Mouse (Mus musculus) midbrain, embryonic 15.5 days (tissue): ENCODE results near the gene Exosc8. TPM values are rescaled to one million over a fixed set of nuclear protein-coding genes. Genes with fewer than 3 reads are reported as not detected.
"Not testable (repeated sequence)": the region's sequence is repeated elsewhere in the genome, so short reads cannot be mapped to it uniquely, and the experiment has no call there.

Source experiments
- ATAC-seq: fragments of 200-750 bp; cut with Nextera tagmentation; replicated peaks from 2 replicates; pipeline ENCODE4 v1.8.0; 2017; ENCODE audit warnings: moderate TSS enrichment
- H3K27ac ChIP-seq: fragments of 300-500 bp; sonication (generic); 2 replicates; pipeline ENCODE4 v1.5.1; 2015; ENCODE audit warnings: mild to moderate bottlenecking, inconsistent platforms
- H3K27me3 ChIP-seq: fragments of 300-500 bp; sonication (generic); replicated peaks from 2 replicates; pipeline ENCODE4 v1.6.1; 2015; ENCODE audit warnings: inconsistent platforms
- H3K36me3 ChIP-seq: fragments of 300-500 bp; sonication (generic); replicated peaks from 2 replicates; pipeline ENCODE4 v1.6.1; 2015; ENCODE audit warnings: inconsistent platforms
- H3K4me1 ChIP-seq: fragments of 300-500 bp; sonication (generic); 2 replicates; pipeline ENCODE4 v1.6.1; 2015; ENCODE audit warnings: inconsistent platforms
- H3K4me2 ChIP-seq: fragments of 300-500 bp; sonication (generic); 2 replicates; pipeline ENCODE4 v1.6.1; 2015; ENCODE audit warnings: inconsistent platforms, mild to moderate bottlenecking, moderate library complexity
- H3K4me3 ChIP-seq: fragments of 300-500 bp; sonication (generic); 2 replicates; pipeline ENCODE4 v1.5.1; 2015; ENCODE audit warnings: mild to moderate bottlenecking, inconsistent platforms
- H3K9ac ChIP-seq: fragments of 300-500 bp; sonication (generic); 2 replicates; pipeline ENCODE4 v1.6.1; 2015; ENCODE audit warnings: mild to moderate bottlenecking, inconsistent platforms
- H3K9me3 ChIP-seq: fragments of 300-500 bp; sonication (generic); 2 replicates; pipeline ENCODE4 v1.6.1; 2016; ENCODE audit warnings: inconsistent platforms
- WGBS: fragments of 180-500 bp; shearing (Covaris S2); methylation state at CpG from one replicate; pipeline ENCODE4 v1.1.7; 2015; ENCODE audit warnings: mixed read lengths; 5-methylcytosine and 5-hydroxymethylcytosine counted together
- polyA plus RNA-seq: library from polyadenylated mRNA; unstranded; fragments of >200 nt; fragmentation: Nextera tagmentation; extraction: Ambion mirVana; gene quantifications from 2 replicates; pipeline ENCODE4 v1.2.1, GENCODE M21; 2015

Exosc8 gene
- polyA plus RNA-seq: 74.2 and 81.5 TPM in 2 replicates

GRCm38 (mm10) chr3:54735247-54736046, at the start of gene Exosc8, which contains the start of gene Alg5:
TSS of gene Exosc8 (minus strand) at chr3:54735393.
TSS of gene Alg5 (plus strand) at chr3:54735539.
- H3K27me3 ChIP-seq: no peaks in the 10 kb centered on the region
- WGBS: under 1% methylated on average over 65 of the region's 65 CpGs

GRCm38 (mm10) chr3:54775989-54776631, 40.9 kb upstream of the Exosc8 start:
- H3K4me2 ChIP-seq: no peak overlapping the region
- H3K4me3 ChIP-seq: no peak overlapping the region
- no peaks in the 10 kb centered on the region for H3K9me3 ChIP-seq
- no peak overlapping the region for H3K27ac ChIP-seq
- no peaks in the 10 kb centered on the region for H3K36me3 ChIP-seq
- H3K27me3 ChIP-seq: no peaks in the 10 kb centered on the region
- H3K9ac ChIP-seq: no peak overlapping the region
- no peak for ATAC-seq
- 52% methylated on average over 7 of the region's 7 CpGs for WGBS
- H3K4me1 ChIP-seq: no peaks in the 10 kb centered on the region

More at GRCm38 (mm10) chr3:54735247-54736046, at the start of gene Exosc8, which contains the start of gene Alg5:
- peak; percentile 96 for ATAC-seq
- H3K4me1 ChIP-seq: peaks cover 22% of the 10 kb centered on the region
- peak within 1 kb of the TSS; percentile 95 for H3K9ac ChIP-seq
- peak within 1 kb of the TSS; percentile 98 for H3K27ac ChIP-seq
- peak within 1 kb of the TSS; percentile 86 for H3K4me3 ChIP-seq
- peak within 1 kb of the TSS; percentile 84 for H3K4me2 ChIP-seq
- peaks cover 9% of the 10 kb centered on the region; the same call in 1 of the 2 replicates for H3K36me3 ChIP-seq
- H3K9me3 ChIP-seq: no peaks in the 10 kb centered on the region

- no peaks in the 10 kb centered on the region for H3K27me3 ChIP-seq
- H3K9me3 ChIP-seq: no peaks in the 10 kb centered on the region
- no peak overlapping the region for H3K4me2 ChIP-seq
- H3K36me3 ChIP-seq: no peaks in the 10 kb centered on the region
- no peak overlapping the region for H3K27ac ChIP-seq
- 85% methylated on average over 6 of the region's 6 CpGs for WGBS
- no peak overlapping the region for H3K9ac ChIP-seq
- no peak overlapping the region for H3K4me3 ChIP-seq
- no peaks in the 10 kb centered on the region for H3K4me1 ChIP-seq
- ATAC-seq: no peak
These were observed 38.4 kb upstream of the Exosc8 start for GRCm38 (mm10) chr3:54773613-54774012.

GRCm38 (mm10) chr3:54769349-54770275, 34.4 kb upstream of the Exosc8 start:
- 49% methylated on average over 17 of the region's 17 CpGs for WGBS
- no peaks in the 10 kb centered on the region for H3K4me1 ChIP-seq
- H3K27ac ChIP-seq: no peak overlapping the region
- H3K4me2 ChIP-seq: no peak overlapping the region
- no peak overlapping the region for H3K9ac ChIP-seq
- no peak for ATAC-seq
- no peaks in the 10 kb centered on the region for H3K36me3 ChIP-seq
- H3K4me3 ChIP-seq: no peak overlapping the region
- no peaks in the 10 kb centered on the region for H3K9me3 ChIP-seq
- H3K27me3 ChIP-seq: no peaks in the 10 kb centered on the region

- H3K9ac ChIP-seq: no peak overlapping the region
- no peaks in the 10 kb centered on the region for H3K4me1 ChIP-seq
- H3K27me3 ChIP-seq: no peaks in the 10 kb centered on the region
- no peak for ATAC-seq
- H3K4me2 ChIP-seq: no peak overlapping the region
- no peak overlapping the region for H3K27ac ChIP-seq
- no peaks in the 10 kb centered on the region for H3K9me3 ChIP-seq
- no peak overlapping the region for H3K4me3 ChIP-seq
- WGBS: 94% methylated on average over 8 of the region's 8 CpGs
- no peaks in the 10 kb centered on the region for H3K36me3 ChIP-seq
These were observed 33.4 kb upstream of the Exosc8 start for GRCm38 (mm10) chr3:54768592-54768991.

GRCm38 (mm10) chr3:54766811-54767210, 31.6 kb upstream of the Exosc8 start:
- ATAC-seq: no peak
- Histone ChIP-seq H3K27ac (no peak overlapping the region), H3K4me1 (no peaks in the 10 kb centered on the region), H3K4me2 (no peak overlapping the region), H3K9me3 (no peaks in the 10 kb centered on the region), H3K9ac (no peak overlapping the region), H3K27me3 (no peaks in the 10 kb centered on the region), H3K4me3 (no peak overlapping the region), H3K36me3 (no peaks in the 10 kb centered on the region)
- 91% methylated on average over 5 of the region's 5 CpGs for WGBS

- Histone ChIP-seq H3K4me2 (no peak overlapping the region), H3K36me3 (no peaks in the 10 kb centered on the region), H3K4me3 (no peak overlapping the region), H3K27ac (no peak overlapping the region), H3K9me3 (no peaks in the 10 kb centered on the region), H3K9ac (no peak overlapping the region), H3K27me3 (no peaks in the 10 kb centered on the region), H3K4me1 (no peaks in the 10 kb centered on the region)
- 83% methylated on average over 14 of the region's 14 CpGs for WGBS
- ATAC-seq: no peak
These were observed 30.8 kb upstream of the Exosc8 start for GRCm38 (mm10) chr3:54766034-54766433.

GRCm38 (mm10) chr3:54765521-54765920, 30.3 kb upstream of the Exosc8 start:
- not testable (repeated sequence) for H3K9me3 ChIP-seq, H3K4me2 ChIP-seq, ATAC-seq, H3K4me3 ChIP-seq, H3K27me3 ChIP-seq, H3K9ac ChIP-seq, H3K27ac ChIP-seq, H3K4me1 ChIP-seq, H3K36me3 ChIP-seq
- 88% methylated on average over 6 of the region's 6 CpGs for WGBS

GRCm38 (mm10) chr3:54764418-54764817, 29.2 kb upstream of the Exosc8 start:
- no peaks in the 10 kb centered on the region for H3K27me3 ChIP-seq
- no peak overlapping the region for H3K27ac ChIP-seq
- no peak overlapping the region for H3K9ac ChIP-seq
- no peaks in the 10 kb centered on the region for H3K36me3 ChIP-seq
- WGBS: 53% methylated on average over 18 of the region's 18 CpGs
- H3K4me2 ChIP-seq: peak overlapping the region; percentile 40
- H3K4me1 ChIP-seq: no peaks in the 10 kb centered on the region
- H3K9me3 ChIP-seq: no peaks in the 10 kb centered on the region
- ATAC-seq: peak; percentile 82
- peak overlapping the region; percentile 23 for H3K4me3 ChIP-seq

- Histone ChIP-seq H3K36me3 (no peaks in the 10 kb centered on the region), H3K4me2 (no peak overlapping the region), H3K27ac (no peak overlapping the region), H3K4me3 (no peak overlapping the region), H3K9me3 (no peaks in the 10 kb centered on the region), H3K27me3 (no peaks in the 10 kb centered on the region; the same call in 1 of the 2 replicates), H3K9ac (no peak overlapping the region), H3K4me1 (peaks cover 3% of the 10 kb centered on the region)
- no peak for ATAC-seq
- 89% methylated on average over 1 of the region's 1 CpGs for WGBS
These were observed 26.1 kb upstream of the Exosc8 start for GRCm38 (mm10) chr3:54761258-54761657.

- Histone ChIP-seq H3K4me3 (no peak overlapping the region), H3K9ac (no peak overlapping the region), H3K9me3 (no peaks in the 10 kb centered on the region), H3K36me3 (no peaks in the 10 kb centered on the region), H3K27ac (no peak overlapping the region), H3K4me1 (peaks cover 10% of the 10 kb centered on the region), H3K27me3 (no peaks in the 10 kb centered on the region; the same call in 1 of the 2 replicates), H3K4me2 (no peak overlapping the region)
- ATAC-seq: no peak
- 57% methylated on average over 15 of the region's 15 CpGs for WGBS
These were observed 25.3 kb upstream of the Exosc8 start for GRCm38 (mm10) chr3:54760321-54761115.
